Mouse (Mus musculus): Measurements from ENCODE around the gene Galc. TPM values are rescaled to one million over a fixed set of nuclear protein-coding genes. Genes with fewer than 3 reads are reported as not detected.
A peak's percentile ranks its signal among the peaks of the same experiment; 100 is the strongest.

Gene Galc
- 1 to 10 TPM; 5.5 to 6.0 TPM for total RNA-seq (2021)
- long read RNA-seq, experiment 1, partial matches to known transcripts, result 0 of 2 reads
- long read RNA-seq, experiment 1, other reads (novel, unspliced or antisense), result 1 of 2 reads
- long read RNA-seq, experiment 2, partial matches to known transcripts, result 0 of 4 reads
- long read RNA-seq, experiment 2, other reads (novel, unspliced or antisense), result 1 of 4 reads

- peak; percentile 68 to 85 for DNase-seq (ENCODE audit: low spot score in 2 of 2)
Measured at GRCm38 (mm10) chr12:98258845-98259517, at the start of gene Galc. TSS of gene Galc (minus strand) at chr12:98259459.

- no peak for DNase-seq (ENCODE audit: low spot score in 2 of 2)
Measured at GRCm38 (mm10) chr12:98307179-98307915, 48.1 kb upstream of the Galc start.

GRCm38 (mm10) chr12:98303013-98303412 is 43.8 kb upstream of the Galc start:
- no peak for DNase-seq (ENCODE audit: low spot score in 2 of 2)

GRCm38 (mm10) chr12:98301980-98302379 is 42.7 kb upstream of the Galc start:
- no peak for DNase-seq (ENCODE audit: low spot score in 2 of 2)

- no peak for DNase-seq (ENCODE audit: low spot score in 2 of 2)
Measured at GRCm38 (mm10) chr12:98294241-98294640, 35.0 kb upstream of the Galc start.

GRCm38 (mm10) chr12:98292278-98292677 is 33.0 kb upstream of the Galc start:
- no peak for DNase-seq (ENCODE audit: low spot score in 2 of 2)

- no peak for DNase-seq (ENCODE audit: low spot score in 2 of 2)
Measured at GRCm38 (mm10) chr12:98290475-98290874, 31.2 kb upstream of the Galc start.

- DNase-seq (ENCODE audit: low spot score in 2 of 2), result no peak
Measured at GRCm38 (mm10) chr12:98284477-98284876, 25.2 kb upstream of the Galc start.

GRCm38 (mm10) chr12:98283487-98283860 is 24.2 kb upstream of the Galc start:
- no peak for DNase-seq (ENCODE audit: low spot score in 2 of 2)

GRCm38 (mm10) chr12:98282776-98283486 is 23.7 kb upstream of the Galc start:
- DNase-seq (ENCODE audit: low spot score in 2 of 2), result no peak

- DNase-seq (ENCODE audit: low spot score in 2 of 2), result no peak
Measured at GRCm38 (mm10) chr12:98280996-98281395, 21.7 kb upstream of the Galc start.

- DNase-seq (ENCODE audit: low spot score in 2 of 2), result peak in 1 of 2 experiments; percentile 42
Measured at GRCm38 (mm10) chr12:98280530-98280929, 21.3 kb upstream of the Galc start.

GRCm38 (mm10) chr12:98272433-98272832 is 13.2 kb upstream of the Galc start:
- DNase-seq (ENCODE audit: low spot score in 2 of 2), result no peak

- no peak for DNase-seq (ENCODE audit: low spot score in 2 of 2)
Measured at GRCm38 (mm10) chr12:98270810-98271566, 11.7 kb upstream of the Galc start.

- DNase-seq (ENCODE audit: low spot score in 2 of 2), result no peak
Measured at GRCm38 (mm10) chr12:98269791-98270745, 10.8 kb upstream of the Galc start.

- DNase-seq (ENCODE audit: low spot score in 2 of 2), result no peak
Measured at GRCm38 (mm10) chr12:98268441-98269369, 9.4 kb upstream of the Galc start, which contains the start of gene Gpr65. TSS of gene Gpr65 (plus strand) at chr12:98268635.

GRCm38 (mm10) chr12:98265697-98266096 is 6.4 kb upstream of the Galc start:
- no peak for DNase-seq (ENCODE audit: low spot score in 2 of 2)

- DNase-seq (ENCODE audit: low spot score in 2 of 2), result no peak
Measured at GRCm38 (mm10) chr12:98259518-98259852, 226 bp upstream of the Galc start.

- DNase-seq (ENCODE audit: low spot score in 2 of 2), result no peak
Measured at GRCm38 (mm10) chr12:98258371-98258844, 851 bp downstream of the Galc start.

Data from gastrocnemius, postnatal 4 days (tissue).